Mouse (Mus musculus): Measurements from ENCODE around the gene Myl6b.
"Not testable (repeated sequence)": the region's sequence is repeated elsewhere in the genome, so short reads cannot be mapped to it uniquely, and the experiment has no call there.

Gene Myl6b

DNA sequence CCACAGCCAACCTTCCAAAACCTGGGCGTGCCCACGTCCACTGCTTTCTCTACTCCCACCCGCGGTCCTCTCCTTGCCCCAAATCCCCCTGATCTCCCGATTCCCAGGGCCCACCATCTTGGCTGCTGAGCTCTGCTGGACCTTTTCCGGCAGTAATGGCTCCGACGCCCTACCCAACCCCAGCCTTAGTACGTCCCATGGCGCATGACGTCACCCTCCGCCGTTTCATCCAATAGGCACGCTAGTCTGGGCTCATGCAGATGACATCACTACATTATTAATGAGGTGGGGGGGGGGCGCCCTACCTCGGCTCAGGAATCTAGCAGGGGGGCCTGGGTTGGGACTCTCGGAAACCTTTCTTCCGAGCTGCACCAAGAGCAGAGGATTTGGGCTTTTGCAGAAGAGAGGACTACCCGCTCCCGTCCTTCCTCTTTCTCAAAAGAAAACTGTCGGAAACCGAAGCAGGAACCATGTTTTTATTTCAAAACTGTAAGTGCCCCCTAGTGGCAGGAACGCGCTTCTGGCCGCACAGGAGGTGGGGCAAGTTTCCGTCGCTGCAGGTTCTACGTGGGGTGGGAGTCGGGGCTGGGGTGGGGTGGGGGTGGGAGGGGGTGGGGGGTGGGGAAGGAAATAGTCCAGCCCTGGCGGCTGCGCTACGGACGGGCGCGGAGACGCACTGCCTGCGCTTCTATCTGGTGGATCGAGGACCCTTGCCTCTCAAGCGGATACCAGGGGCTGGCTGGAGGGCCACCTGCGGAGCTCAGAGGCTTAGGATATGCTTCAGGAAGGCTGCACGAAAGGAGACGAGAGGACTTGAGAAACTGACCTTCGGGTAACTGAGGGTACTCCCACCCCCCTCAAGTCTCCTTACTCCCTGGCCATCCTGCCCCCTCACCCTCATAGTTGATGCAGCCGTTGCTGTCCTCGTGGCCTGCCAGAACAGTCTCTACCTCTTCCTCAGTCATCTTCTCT, 4.5 kb downstream of the Myl6b start, which contains the start of gene Myl6:
Gene Myl6, minus strand, starts transcription at position 451 of the 972 bp plus-strand sequence.
- DNase-seq (ENCODE audit: low spot score in 2 of 2): peak; percentile 94 to 97

DNA sequence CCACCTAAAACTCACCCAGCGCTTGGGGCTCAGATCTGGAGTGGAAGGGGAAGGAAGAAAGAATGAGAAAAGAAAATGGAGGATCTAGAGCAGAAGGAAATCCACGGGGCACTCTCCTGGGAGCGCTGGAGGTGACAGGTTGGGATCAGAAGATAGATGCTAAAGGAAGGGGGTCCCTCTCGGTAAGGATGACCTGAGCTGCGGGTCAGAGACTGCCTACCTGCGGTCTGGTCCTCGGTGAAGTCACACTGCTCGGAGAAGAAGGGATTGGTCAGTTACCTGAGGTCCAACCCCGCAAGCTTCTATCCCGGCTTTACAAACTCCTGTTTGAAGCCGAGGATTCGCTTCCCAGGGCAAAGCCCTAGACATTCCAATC, 5.2 kb downstream of the Myl6b start:
- DNase-seq (ENCODE audit: low spot score in 2 of 2): no peak

DNA sequence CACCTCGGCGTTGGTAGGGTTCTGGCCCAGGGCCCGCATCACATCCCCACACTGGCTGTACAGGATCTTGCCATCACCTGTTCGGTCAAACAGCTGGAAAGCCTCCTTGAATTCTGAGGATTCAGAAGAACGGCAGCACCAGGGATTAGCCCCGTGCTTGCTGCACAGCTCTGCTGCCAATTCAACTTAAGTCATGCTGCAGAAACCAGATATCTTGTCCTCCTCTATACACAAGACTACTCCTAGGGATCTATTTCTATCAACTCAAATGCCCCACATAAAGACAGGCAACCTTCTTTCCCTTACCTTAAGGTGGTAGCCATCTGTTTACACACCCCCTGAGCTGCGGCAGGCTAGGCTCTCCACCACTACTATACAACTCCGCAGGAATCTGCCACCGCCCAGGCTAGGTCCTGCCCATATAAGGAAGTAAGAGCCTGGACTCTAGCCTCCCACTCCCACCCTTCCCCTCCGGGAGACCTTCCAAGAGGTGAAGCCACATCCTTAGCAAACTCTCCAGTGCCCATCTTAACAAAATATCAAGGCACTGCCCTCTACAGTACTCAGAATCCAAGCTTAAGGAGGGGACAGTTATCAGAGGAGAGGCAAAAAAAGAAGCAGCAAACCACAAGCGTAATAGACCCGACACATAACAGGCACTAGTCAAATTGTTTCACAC, 5.7 kb downstream of the Myl6b start:
- peak in 1 of 2 experiments; percentile 76 for DNase-seq (ENCODE audit: low spot score in 2 of 2)

DNA sequence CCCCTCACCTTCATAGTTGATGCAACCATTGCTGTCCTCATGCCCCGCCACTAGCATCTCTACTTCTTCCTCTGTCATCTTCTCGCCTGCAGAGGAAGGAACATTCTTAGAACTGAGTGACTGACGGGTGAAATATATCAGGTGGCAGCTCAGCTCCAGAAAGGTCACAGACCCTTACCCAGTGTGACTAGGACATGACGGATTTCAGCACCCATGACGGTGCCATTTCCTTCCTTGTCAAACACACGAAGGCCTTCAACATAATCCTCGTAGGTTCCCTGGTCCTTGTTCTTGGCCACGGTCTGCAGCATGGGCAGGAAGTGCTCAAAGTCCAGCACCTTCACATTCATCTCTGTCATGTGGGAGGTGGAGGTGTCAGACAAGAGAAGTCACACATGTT, 6.4 kb downstream of the Myl6b start:
- not testable (repeated sequence) for DNase-seq (ENCODE audit: low spot score in 2 of 2)

DNA sequence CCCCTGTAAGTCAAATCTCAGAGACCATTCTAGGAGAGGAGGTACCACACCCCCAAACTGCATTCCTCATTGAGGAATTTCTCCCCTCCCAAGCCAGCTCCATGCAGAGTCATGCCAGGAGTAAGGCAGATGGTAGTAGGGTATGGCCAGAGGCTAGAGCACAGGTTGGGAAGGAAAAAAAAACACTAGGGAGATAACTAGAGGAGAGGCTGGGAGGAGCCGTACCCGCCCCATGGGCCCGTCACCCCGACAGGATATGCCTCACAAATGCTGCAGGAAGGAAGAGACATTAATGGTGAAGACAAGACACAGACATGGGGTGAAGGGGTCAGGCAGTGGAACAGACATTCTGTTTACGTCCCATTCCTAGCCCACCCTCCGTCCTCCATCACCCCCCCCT, 7.0 kb downstream of the Myl6b start:
- no peak for DNase-seq (ENCODE audit: low spot score in 2 of 2)

DNA sequence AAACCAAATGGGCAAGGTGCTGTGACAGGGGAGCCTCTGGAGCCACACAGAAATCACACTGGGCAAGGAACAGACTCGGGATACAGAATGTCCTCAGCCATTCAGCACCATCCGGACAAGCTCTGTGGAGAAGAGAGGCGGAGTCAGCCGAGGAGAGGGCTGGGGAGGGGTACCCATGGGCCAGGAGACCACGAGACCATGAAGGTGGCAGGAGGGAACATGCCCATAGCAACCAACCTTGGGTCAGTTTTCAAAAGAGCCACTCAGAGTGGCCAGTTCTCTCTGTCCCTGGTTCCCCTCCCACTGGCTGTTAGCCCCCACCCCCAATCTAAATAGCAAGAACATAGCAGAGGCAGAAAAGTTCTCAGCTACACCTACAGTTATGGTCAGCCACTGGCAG, 7.6 kb downstream of the Myl6b start:
- no peak for DNase-seq (ENCODE audit: low spot score in 2 of 2)

DNA sequence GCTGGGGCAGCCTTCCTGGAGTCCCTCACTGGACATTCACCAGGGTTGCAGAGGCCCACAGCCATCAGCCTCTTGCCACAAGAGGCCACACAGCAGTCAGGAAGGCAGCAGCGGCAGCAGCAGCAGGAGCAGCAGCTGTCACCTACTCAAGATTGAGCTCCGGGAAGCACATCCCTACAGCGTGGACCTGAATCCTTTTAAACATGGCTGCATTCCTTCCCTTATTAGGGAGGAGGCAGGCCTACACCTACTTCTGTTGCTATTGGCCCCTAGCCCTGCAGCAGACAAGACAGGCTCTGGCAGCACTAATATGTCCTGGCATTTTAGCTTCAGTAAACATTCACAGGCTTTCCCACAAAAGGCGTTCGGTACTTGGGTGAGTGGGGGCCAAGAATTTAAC, 8.3 kb downstream of the Myl6b start:
- no peak for DNase-seq (ENCODE audit: low spot score in 2 of 2)

DNA sequence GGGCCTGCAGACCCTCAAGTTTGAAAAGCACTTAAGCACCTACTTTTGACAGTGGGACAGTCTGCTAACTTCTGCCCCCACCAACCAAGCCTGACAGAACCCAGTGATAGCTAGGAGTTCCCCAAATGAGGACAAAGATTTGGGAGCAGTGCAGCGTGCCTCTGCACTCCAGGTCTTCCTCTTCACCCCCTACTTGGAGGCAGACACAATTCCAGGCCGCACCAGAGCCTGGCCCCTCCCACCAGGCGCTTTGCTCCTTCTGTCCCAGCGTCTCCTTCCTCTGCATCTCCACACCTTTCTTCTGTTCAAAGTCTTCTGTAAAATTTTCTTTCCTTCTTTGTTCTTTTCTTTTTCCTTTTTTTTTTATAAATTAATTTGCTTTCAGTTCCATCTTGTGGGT, 8.7 kb downstream of the Myl6b start:
- DNase-seq (ENCODE audit: low spot score in 2 of 2): no peak

DNA sequence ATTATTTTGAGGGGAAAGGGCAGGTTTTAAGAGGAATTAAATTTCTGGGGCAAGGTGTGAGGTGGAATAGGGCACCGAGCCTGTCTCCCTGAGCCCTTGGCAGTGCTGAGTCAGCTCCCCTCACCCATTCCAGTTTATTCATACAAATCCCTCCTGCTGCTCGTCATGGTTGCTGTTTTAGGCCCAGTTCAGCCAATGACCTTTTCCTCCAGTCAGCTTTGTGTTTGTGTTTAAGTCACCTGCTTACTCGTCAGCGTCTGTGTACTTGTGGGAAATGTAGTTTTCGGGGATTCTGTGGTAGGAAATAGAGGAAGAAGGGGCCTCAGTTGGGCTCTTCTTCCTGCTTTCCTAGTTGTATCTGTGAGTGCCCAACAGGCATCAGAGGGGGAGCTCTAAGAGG, 9.1 kb downstream of the Myl6b start:
- DNase-seq (ENCODE audit: low spot score in 2 of 2): no peak

DNA sequence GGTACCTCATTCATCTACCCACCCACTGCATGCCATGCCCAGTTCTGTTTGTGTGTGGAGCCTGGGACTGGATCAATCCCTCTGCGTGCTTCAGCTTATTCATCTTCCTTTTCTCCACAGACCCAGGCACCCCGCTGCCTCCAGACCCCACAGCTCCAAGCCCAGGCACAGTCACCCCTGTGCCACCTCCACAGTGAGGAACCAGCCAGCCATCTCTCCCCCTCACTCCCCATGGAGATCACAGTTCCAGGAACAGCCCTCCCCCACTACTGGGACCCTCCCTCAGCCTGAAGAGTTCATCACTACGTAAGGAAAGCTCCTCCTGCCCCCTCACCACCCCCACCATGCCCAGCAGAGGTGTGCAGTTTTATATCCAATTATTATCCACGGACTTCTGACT, 9.7 kb downstream of the Myl6b start:
- DNase-seq (ENCODE audit: low spot score in 2 of 2): no peak

DNA sequence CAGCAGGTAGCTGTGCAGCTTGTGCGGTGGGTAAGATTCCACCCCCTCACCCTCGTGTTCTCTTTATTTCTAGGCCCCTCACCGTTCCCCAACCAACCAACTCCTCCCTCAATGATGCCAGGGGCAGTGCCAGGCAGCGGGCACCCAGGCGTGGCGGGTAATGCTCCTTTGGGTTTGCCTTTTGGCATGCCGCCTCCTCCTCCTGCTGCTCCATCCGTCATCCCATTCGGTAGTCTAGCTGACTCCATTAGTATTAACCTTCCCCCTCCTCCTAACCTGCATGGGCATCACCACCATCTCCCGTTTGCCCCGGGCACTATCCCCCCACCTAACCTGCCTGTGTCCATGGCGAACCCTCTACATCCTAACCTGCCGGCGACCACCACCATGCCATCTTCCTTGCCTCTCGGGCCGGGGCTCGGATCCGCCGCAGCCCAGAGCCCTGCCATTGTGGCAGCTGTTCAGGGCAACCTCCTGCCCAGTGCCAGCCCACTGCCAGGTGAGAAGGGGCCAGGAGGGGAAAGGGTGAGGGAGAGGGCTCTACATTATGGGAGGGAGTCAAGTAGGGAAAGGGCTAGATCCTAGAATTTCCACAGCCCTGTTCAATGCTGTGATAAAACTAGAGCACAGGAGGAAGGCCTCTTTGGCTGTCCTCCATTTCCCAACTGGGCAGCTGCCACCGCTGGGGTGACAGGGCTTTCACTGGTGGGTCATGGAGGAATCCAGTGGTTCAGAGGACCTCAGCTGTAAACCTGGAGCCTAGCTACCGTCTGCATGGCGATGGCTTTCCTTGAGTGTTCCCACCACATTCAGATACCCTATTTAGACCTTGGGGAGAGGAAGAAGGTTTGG, 10.4 kb downstream of the Myl6b start:
- DNase-seq (ENCODE audit: low spot score in 2 of 2): no peak

DNA sequence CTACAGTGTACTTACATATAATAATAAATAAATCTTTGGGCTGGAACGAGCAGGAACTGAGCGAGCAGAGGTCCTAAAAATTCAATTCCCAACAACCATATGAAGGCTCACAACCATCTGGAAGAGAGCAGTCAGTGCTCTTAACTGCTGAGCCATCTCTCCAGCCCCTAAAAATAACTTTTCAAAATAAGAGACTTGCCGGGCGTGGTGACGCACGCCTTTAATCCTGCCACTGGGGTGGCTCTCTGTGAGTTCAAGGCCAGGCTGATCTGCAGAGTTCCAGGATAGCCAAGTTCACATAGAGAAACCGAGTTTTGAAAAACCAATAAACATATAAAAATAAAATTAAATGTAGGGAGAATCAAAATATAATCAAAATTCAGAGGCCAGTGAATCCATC, 12.1 kb downstream of the Myl6b start:
- DNase-seq (ENCODE audit: low spot score in 2 of 2): no peak

DNA sequence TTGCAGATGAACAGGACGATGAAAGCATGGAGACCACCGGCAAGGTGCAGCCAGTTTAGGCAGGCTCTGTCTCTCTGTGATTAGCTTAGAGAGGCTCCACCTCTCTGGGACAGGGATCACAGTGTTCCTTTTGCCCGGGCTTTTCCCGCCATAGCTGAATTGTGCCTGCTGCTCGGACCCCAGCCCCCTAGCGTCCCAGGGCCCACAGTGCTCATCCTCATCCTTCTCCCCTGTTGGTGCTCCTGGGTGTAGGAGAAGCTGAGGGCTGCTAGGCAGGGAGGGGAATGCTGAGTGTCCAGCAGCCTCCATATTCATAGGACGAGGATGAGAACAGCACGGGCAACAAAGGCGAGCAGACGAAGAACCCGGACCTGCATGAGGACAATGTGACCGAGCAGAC, 24.1 kb downstream of the Myl6b start:
- DNase-seq (ENCODE audit: low spot score in 2 of 2): no peak

DNA sequence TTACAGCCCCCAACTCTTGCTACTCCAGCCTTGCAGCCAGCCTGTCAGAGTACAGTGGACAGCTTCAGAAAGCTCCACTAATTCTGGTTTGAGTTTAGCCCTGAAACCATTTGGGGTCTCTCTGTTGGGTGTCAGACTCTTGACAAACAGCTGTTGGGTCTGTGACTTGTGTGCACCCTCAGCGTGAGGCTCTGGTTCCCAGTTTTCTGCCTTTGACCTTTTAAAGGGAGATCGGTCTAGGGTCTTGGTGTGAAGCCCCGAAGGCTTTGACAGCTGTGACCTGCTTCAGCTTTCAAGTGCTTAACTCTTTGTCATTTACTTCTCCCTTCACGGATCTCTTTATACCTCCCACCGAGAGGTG, 38.2 kb downstream of the Myl6b start:
- DNase-seq (ENCODE audit: low spot score in 2 of 2): no peak

DNA sequence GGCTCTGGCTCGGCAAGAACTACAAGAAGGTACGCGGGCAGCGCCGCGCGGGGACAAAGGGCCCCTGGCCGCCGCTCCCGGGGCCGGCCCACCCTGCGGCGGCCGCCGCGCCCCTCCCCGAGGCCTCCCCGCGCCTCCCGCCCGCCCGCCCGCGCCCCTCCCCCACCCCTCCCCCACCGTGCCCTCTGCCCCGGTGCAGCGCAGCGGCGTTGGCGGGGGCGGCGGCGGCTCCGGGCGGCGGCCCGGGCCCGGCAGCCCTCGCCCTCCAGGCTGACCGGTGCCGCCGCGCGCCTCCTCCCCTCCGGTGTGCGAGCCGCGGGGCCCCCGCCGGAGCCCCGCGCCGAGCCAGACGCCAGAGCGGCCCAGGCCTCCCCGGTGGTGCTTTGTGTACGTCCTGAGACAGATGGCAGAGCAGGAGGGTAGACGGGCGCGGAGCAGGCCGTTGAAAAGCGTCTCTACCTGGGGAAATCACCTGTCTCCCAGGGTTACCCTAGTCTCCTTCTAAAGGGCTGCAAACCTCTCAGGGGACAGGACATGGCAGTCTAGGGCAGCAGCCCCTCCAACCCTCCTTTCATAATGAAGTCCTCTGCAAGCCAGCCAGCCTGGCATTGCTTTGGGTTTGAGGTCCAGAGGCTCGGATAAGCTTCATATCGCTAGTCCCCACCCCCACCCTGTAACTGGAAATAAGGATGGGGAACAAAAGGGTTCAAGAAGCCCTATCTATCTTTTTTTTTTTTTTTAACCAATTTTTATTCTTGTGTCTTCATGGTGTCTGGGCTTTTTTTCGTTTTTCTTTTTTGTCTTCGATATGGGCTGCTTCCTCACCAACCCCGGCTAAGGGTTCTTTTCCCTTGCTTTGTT, 38.8 kb downstream of the Myl6b start:
- DNase-seq (ENCODE audit: low spot score in 2 of 2): peak; percentile 19 to 50

DNA sequence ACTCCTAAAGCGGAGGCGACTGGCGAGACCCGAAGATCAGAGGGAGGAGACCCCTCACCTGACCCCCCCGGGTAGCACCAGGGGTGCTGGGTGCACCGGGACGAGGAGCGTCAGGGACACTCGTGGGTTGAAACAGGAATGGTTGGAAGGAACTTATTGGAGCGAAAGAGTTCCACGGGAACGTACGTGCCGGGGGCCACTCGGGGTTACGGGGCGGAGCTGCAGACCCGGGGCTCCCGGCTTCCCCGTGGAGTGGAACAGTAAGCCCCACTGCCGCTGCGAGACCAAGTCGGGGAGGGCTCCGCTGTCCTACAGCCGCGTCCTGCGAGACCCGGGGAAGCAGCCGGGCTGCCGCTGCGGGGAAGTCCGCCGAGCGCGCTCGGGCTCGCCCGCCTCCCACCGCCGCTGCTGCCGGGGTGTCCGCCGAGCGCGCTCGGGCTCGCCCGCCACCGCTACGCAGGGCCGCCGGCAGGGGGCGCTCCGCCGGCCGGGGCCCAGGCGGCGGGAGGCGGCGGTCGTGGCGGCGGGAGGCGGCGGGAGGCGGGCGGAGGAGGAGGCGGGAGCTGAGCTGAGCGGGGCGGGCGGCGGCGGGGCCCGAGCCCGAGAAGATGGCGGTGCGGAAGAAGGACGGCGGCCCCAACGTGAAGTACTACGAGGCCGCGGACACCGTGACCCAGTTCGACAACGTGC, 39.6 kb downstream of the Myl6b start, which contains the start of gene Smarcc2:
Gene Smarcc2, plus strand, starts transcription at position 530 of the 690 bp plus-strand sequence.
- DNase-seq (ENCODE audit: low spot score in 2 of 2): peak; percentile 75 to 76

DNA sequence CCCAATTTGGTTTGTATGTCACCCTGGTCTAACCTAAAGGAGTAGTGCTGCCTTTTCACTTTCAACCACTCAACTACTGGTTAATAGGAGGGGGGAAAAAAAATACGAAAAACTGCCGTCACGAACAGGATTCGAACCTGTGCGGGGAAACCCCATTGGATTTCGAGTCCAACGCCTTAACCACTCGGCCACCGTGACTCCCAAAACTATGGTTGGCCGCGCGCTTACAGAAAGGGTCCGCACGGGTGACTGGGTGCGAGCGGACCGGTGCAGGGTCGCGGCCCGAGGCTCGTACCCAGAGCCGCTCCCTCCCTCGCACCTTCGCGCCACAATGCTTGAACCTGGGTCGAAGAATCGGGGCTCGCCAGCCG, 40.2 kb downstream of the Myl6b start:
- DNase-seq (ENCODE audit: low spot score in 2 of 2): peak; percentile 83 to 94

DNA sequence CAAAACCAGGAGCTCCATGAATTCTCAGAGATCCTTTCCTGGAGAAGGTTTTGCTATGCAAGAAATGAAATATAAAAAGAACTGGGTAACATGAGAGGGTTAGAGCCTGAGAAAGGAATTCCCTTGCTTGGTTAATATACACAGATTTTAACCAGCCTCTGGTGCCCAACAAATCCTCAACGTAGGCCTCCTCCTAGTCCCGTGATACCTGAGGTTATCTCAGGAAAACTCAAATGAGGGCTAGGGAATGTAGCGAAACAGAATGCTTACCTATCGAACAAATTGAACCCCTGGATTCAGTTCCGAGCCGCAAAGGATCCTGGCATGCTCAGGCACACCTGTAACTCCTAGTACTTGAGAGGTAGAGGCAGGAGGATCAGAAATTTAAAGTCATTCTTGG, 40.8 kb downstream of the Myl6b start:
- no peak for DNase-seq (ENCODE audit: low spot score in 2 of 2)

DNA sequence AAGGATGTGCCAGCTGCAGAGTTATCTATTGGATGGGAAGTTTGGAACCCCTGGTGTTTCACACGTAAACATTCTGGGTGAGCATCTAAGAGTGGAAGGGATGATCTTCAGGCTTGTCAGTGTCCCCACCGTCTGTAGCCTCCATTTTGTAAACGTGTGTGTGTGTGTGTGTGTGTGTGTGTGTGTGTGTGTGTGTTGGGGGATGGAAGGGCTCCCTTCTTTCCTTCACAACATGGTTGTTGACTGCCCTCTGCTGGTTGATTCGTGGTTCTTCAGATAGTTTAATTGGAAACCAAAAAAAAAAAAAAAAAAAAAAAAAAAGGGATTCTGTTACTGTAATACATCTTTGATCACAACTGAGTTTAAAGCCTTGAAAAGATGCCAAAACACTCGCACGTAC, 43.2 kb downstream of the Myl6b start:
- peak; percentile 32 to 51 for DNase-seq (ENCODE audit: low spot score in 2 of 2)

DNA sequence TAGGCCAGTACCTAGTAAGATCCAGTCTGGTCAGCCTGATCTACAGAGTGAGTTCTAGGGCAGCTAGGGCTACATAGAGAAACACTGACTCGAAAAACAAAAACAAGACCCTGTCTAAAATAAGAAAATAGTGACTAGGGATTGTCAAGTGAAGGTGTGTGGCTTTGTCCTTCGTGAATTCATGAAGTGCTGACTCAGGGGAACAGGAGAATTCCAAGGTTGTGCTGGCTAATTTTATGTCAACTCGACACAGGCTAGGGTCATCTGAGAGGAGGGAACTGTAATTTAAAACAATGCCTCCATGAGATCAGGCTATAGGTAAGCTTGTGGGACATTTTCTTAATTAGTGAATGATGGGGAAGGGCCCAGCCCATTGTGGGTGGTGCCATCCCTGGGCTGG, 44.0 kb downstream of the Myl6b start:
- DNase-seq (ENCODE audit: low spot score in 2 of 2): no peak

DNA sequence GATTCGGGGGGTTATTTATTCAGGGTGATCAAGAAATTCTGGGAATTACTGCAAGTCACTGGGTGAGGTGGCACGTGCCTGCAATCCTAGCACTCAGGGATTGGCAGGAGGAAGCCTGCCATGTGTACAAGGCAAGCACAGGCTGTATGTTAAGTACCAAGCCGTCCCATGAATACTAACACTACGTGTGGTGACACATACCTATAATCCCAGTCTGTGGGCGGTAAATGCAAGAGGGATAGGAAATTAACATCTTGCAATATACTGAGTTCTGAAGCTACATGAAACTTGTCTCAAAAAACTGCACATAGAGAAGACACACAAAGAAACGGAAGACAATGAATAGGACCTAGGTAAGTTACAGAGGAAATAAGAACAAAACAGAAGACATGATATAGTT, 47.5 kb downstream of the Myl6b start:
- no peak for DNase-seq (ENCODE audit: low spot score in 2 of 2)
